Mouse (Mus musculus) adrenal gland, adult (tissue): ENCODE data around the gene Polr3b.

ENCODE experiments used
- DNase-seq, 2 experiments: peaks; one replicate each; pipeline ENCODE4 v3.0.0; 2022 to 2023; ENCODE audit warnings: low spot score in 1 of 2; ENCODE audit not compliant: inconsistent age in 2 of 2

Polr3b gene

GRCm38 (mm10) chr10:84610324-84610723 lies 11.8 kb upstream of the Polr3b start:
- DNase-seq, result peak in 1 of 2 experiments; percentile 28

- peak in 1 of 2 experiments; percentile 31 for DNase-seq
Observed at GRCm38 (mm10) chr10:84610783-84611182, 11.3 kb upstream of the Polr3b start.

- DNase-seq, result no peak
Observed at GRCm38 (mm10) chr10:84611664-84612063, 10.4 kb upstream of the Polr3b start.

GRCm38 (mm10) chr10:84612281-84612680 lies 9.8 kb upstream of the Polr3b start:
- DNase-seq, result peak; percentile 77 to 88

GRCm38 (mm10) chr10:84613366-84613765 lies 8.7 kb upstream of the Polr3b start:
- peak; percentile 58 to 75 for DNase-seq

- peak in 1 of 2 experiments; percentile 38 for DNase-seq
Observed at GRCm38 (mm10) chr10:84615076-84615475, 7.0 kb upstream of the Polr3b start.

GRCm38 (mm10) chr10:84631182-84631581 lies 9.1 kb downstream of the Polr3b start:
- DNase-seq, result peak in 1 of 2 experiments; percentile 69

GRCm38 (mm10) chr10:84632005-84632404 lies 9.9 kb downstream of the Polr3b start:
- no peak for DNase-seq

- DNase-seq, result no peak
Observed at GRCm38 (mm10) chr10:84636656-84637055, 14.6 kb downstream of the Polr3b start.

GRCm38 (mm10) chr10:84638382-84638781 lies 16.3 kb downstream of the Polr3b start:
- no peak for DNase-seq

GRCm38 (mm10) chr10:84639525-84640287 lies 17.6 kb downstream of the Polr3b start:
- no peak for DNase-seq

- no peak for DNase-seq
Observed at GRCm38 (mm10) chr10:84640861-84641260, 18.8 kb downstream of the Polr3b start.

- no peak for DNase-seq
Observed at GRCm38 (mm10) chr10:84641576-84641975, 19.5 kb downstream of the Polr3b start.

- no peak for DNase-seq
Observed at GRCm38 (mm10) chr10:84645940-84646339, 23.8 kb downstream of the Polr3b start.

- DNase-seq, result no peak
Observed at GRCm38 (mm10) chr10:84646506-84647102, 24.5 kb downstream of the Polr3b start.

- DNase-seq, result no peak
Observed at GRCm38 (mm10) chr10:84647264-84647663, 25.2 kb downstream of the Polr3b start.

- DNase-seq, result no peak
Observed at GRCm38 (mm10) chr10:84648911-84649310, 26.8 kb downstream of the Polr3b start.

GRCm38 (mm10) chr10:84654029-84654428 lies 31.9 kb downstream of the Polr3b start:
- no peak for DNase-seq

- no peak for DNase-seq
Observed at GRCm38 (mm10) chr10:84654731-84655130, 32.6 kb downstream of the Polr3b start.

GRCm38 (mm10) chr10:84656618-84657017 lies 34.5 kb downstream of the Polr3b start:
- no peak for DNase-seq

- no peak for DNase-seq
Observed at GRCm38 (mm10) chr10:84657437-84658087, 35.5 kb downstream of the Polr3b start.
